Mouse (Mus musculus) heart, adult 2 months (tissue): ENCODE data around the gene Eps15l1.

Source experiments
- CTCF ChIP-seq: fragments of 200-600 bp; IDR thresholded peaks from 2 replicates; pipeline ENCODE4 v1.8.1; 2022; ENCODE audit warnings: antibody characterized with exemption, mild to moderate bottlenecking, moderate library complexity
- EP300 ChIP-seq: fragments of 200-500 bp; IDR thresholded peaks from 2 replicates; pipeline ENCODE4 v1.6.1; 2011; ENCODE audit warnings: low read depth, low read length, control low read depth; ENCODE audit not compliant: insufficient read depth
- POLR2A ChIP-seq: fragments of 200-500 bp; IDR thresholded peaks from 2 replicates; pipeline ENCODE4 v1.6.1; 2011; ENCODE audit warnings: mild to moderate bottlenecking, low read depth, low read length, control low read depth; ENCODE audit not compliant: insufficient read depth

DNA sequence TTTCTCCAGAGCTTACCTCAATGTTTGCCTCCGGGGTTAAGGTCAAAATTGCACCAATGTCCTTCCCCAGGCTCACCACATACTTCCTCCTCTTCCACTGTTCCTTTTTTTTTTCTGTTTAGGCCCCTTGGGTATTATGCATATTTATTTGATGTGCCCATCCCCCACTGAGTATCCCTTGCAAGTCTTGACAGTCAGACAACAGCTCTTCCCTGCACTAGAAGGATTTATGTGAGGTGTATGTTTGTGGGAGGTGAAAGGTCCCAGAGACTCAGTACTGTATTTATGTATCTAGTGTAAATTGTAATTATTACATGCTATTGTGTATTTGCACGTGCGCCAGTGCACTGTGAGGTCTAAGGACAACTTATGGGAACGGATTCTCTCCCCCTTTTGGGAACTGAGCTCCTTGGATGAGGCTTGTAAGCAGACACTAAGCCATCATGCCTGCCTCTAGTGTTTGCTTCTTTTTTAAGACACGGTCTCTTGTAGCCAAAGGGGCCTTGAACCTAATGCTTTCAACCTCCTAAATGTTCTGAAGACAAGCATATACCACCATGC is 103.4 kb downstream of the Eps15l1 start:
- TF ChIP-seq CTCF, result no peak
- no peak for TF ChIP-seq POLR2A
- TF ChIP-seq EP300, result no peak
